Mouse (Mus musculus) lung, adult 2 months (tissue): Measurements from ENCODE around the gene Cgas.

ENCODE experiments used
- CTCF ChIP-seq: fragments of 200-500 bp; IDR thresholded peaks from 2 replicates; pipeline ENCODE4 v1.5.1; 2011; ENCODE audit warnings: mild to moderate bottlenecking, low read length, control low read depth; ENCODE audit not compliant: insufficient read depth
- POLR2A ChIP-seq: fragments of 200-500 bp; IDR thresholded peaks from 2 replicates; pipeline ENCODE4 v1.6.1; 2011; ENCODE audit warnings: low read depth, mild to moderate bottlenecking, control low read depth, low read length, borderline replicate concordance; ENCODE audit errors: extremely low read depth

- TF ChIP-seq POLR2A, result no peak
- no peak for TF ChIP-seq CTCF
Measured at GRCm38 (mm10) chr9:78447606-78447972, 4.6 kb upstream of the Cgas start.
